ENCODE assay signal across 18 mouse cellular contexts in genomic region chr7:133985648-133986047, GRCm38 (mm10).
DNase-seq lines count a peak whose midpoint lies in the region; ATAC-seq and TF ChIP-seq lines count a peak whose summit lies in the region.
"Had no signal": no experiment of that assay in that cellular context is flagged by ENCODE, and none has a peak within 500 bp of the region (broad histone marks: within the 10 kb centered on the region; RNA-seq: fewer than 3 reads in every experiment).

No protein-coding gene starts in this region.

- intact Hi-C loops in left cerebral cortex, postnatal 10 days (cut with DNase I) = no loop called here

- H3K27me3 ChIP-seq in Patski = no peaks in the 10 kb centered on the region
- H3K27me3 ChIP-seq: embryonic facial prominence, embryonic 12.5 days; heart, embryonic 15.5 days; intestine, embryonic 15.5 days had no signal

- in situ Hi-C loops in Patski (cut with MboI; ENCODE audit: low pct_unique_long_range_greater_than_20kb) = no loop called here

- no peak for DNase-seq in layer of hippocampus, adult 2 months (ENCODE audit: low spot score in 2 of 2)
- DNase-seq in layer of hippocampus, adult 11-12 months (ENCODE audit: low spot score) = no peak
- no peak for DNase-seq in Patski (ENCODE audit: low read depth, low spot score)
- DNase-seq in left cerebral cortex, postnatal 10 days (ENCODE audit: extremely low spot score in 1 of 2, low spot score in 2 of 2) = no peak
- DNase-seq in left cerebral cortex, adult 8-10 months (ENCODE audit: low spot score in 2 of 2) = no peak
- no peak for DNase-seq in urinary bladder, adult 18-20 months (ENCODE audit: low spot score in 2 of 2)
- DNase-seq: adrenal gland, postnatal 14 days; cerebellum, adult 18-20 months; embryo, embryonic 11 days; gastrocnemius, postnatal 10 days; heart, adult 2 months; heart, postnatal 14 days had no signal

- no peak for TF ChIP-seq CTCF in layer of hippocampus, adult 2 months (conservative IDR thresholded peaks at IDR 0.05)
- TF ChIP-seq CTCF in Patski (IDR thresholded peaks at IDR 0.05) = no peak

- no peak overlapping the region for H3K4me3 ChIP-seq in layer of hippocampus, adult 2 months
- H3K4me3 ChIP-seq: embryonic facial prominence, embryonic 12.5 days; heart, adult 2 months; heart, embryonic 15.5 days; intestine, embryonic 15.5 days had no signal

- ATAC-seq in Patski = peak; percentile 39
- ATAC-seq in granulocyte monocyte progenitor cell, adult 5-6 weeks (replicated peaks; ENCODE audit: poor library complexity, severe bottlenecking) = peak; percentile 87
- ATAC-seq: forebrain, embryonic 14.5 days; intestine, embryonic 15.5 days had no signal

- CTCF ChIA-PET in Patski (lab: Charles Lee) = interaction anchor here (1.0 kb wide), 1 partner anchor 11 kb away, joined by 3 read pairs; no protein-coding TSS in a partner anchor

- POLR2A ChIA-PET in Patski (lab: Charles Lee) = no interaction called here

- H3K27ac ChIP-seq in layer of hippocampus, adult 2 months = peak overlapping the region; percentile 40; the same call in 1 of the 2 replicates
- H3K27ac ChIP-seq: embryonic facial prominence, embryonic 12.5 days; heart, adult 2 months; heart, embryonic 15.5 days; hindbrain, embryonic 14.5 days; intestine, embryonic 15.5 days had no signal
